Mouse (Mus musculus): ENCODE results near the gene Mapk14. TPM values are rescaled to one million over a fixed set of nuclear protein-coding genes. Genes with fewer than 3 reads are reported as not detected.
A peak's percentile ranks its signal among the peaks of the same experiment; 100 is the strongest.
"Not testable (repeated sequence)": the region's sequence is repeated elsewhere in the genome, so short reads cannot be mapped to it uniquely, and the experiment has no call there.

Mapk14 gene
- total and polyA plus RNA-seq, 2 experiments from 2014 or later = 20.4 to 33.5 TPM

- H3K27me3 ChIP-seq (ENCODE audit: insufficient read depth, low read length) = no peaks in the 10 kb centered on the region
- H3K4me3 ChIP-seq (ENCODE audit: low read depth, low read length) = no peak overlapping the region
- TF ChIP-seq CTCF (IDR thresholded peaks at IDR 0.05; ENCODE audit: low read depth) = no peak
- no peak overlapping the region for H3K4me2 ChIP-seq (ENCODE audit: low read depth)
- peaks cover 31% of the 10 kb centered on the region for H3K36me3 ChIP-seq (ENCODE audit: insufficient read depth)
- H3K4me1 ChIP-seq (ENCODE audit: insufficient read depth) = no peaks in the 10 kb centered on the region
- no peaks in the 10 kb centered on the region for H3K9me3 ChIP-seq (ENCODE audit: low read length)
- 95% methylated on average over 3 of the region's 3 CpGs for whole genome bisulfite sequencing
- DNase-seq (no peak), ATAC-seq (no peak)
- H3K9ac ChIP-seq = no peak overlapping the region
- no peak overlapping the region for H3K27ac ChIP-seq (ENCODE audit: low read depth, low read length)
Observed at GRCm38 (mm10) chr17:28714006-28714405, 22.9 kb downstream of the Mapk14 start.

- DNase-seq (no peak), ATAC-seq (peak; percentile 27; the same call in 1 of the 2 replicates)
- WGBS = 71% methylated on average over 7 of the region's 7 CpGs
- H3K9ac ChIP-seq = no peak overlapping the region
- peaks cover 42% of the 10 kb centered on the region for H3K36me3 ChIP-seq (ENCODE audit: insufficient read depth)
- no peaks in the 10 kb centered on the region for H3K9me3 ChIP-seq (ENCODE audit: low read length)
- H3K4me2 ChIP-seq (ENCODE audit: low read depth) = no peak overlapping the region
- no peak for TF ChIP-seq CTCF (IDR thresholded peaks at IDR 0.05; ENCODE audit: low read depth)
- H3K27me3 ChIP-seq (ENCODE audit: insufficient read depth, low read length) = no peaks in the 10 kb centered on the region
- no peak overlapping the region for H3K27ac ChIP-seq (ENCODE audit: low read depth, low read length)
- no peak overlapping the region for H3K4me3 ChIP-seq (ENCODE audit: low read depth, low read length)
- no peaks in the 10 kb centered on the region for H3K4me1 ChIP-seq (ENCODE audit: insufficient read depth)
Observed at GRCm38 (mm10) chr17:28715832-28716548, 24.9 kb downstream of the Mapk14 start.

DNA sequence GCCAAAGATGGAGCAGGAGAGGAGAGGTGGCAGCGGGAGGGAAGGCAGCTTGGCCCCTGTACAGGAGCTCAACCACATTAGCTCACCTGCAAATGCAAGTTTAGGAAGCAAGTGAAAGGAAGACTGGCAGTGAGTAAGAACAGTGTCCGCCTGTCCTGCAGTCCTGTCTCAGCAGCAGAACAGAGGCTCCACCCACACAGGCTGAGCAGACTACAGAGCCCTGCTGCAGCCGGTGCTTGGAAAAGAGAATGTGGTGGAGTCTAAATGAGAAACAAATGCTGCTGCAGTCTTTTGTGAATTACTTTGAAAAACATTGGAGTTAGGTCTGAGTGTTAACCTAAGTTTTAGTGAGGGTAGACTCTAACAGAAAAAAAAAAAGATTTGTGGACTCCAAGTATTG lies 26.4 kb downstream of the Mapk14 start:
- TF ChIP-seq CTCF (IDR thresholded peaks at IDR 0.05; ENCODE audit: low read depth) = no peak
- ATAC-seq = no peak
- no peak overlapping the region for H3K4me2 ChIP-seq (ENCODE audit: low read depth)
- H3K4me1 ChIP-seq (ENCODE audit: insufficient read depth) = no peaks in the 10 kb centered on the region
- WGBS = 74% methylated on average over 3 of the region's 3 CpGs
- no peak overlapping the region for H3K9ac ChIP-seq
- no peak overlapping the region for H3K4me3 ChIP-seq (ENCODE audit: low read depth, low read length)
- peaks cover 42% of the 10 kb centered on the region for H3K36me3 ChIP-seq (ENCODE audit: insufficient read depth)
- H3K9me3 ChIP-seq (ENCODE audit: low read length) = no peaks in the 10 kb centered on the region
- H3K27me3 ChIP-seq (ENCODE audit: insufficient read depth, low read length) = no peaks in the 10 kb centered on the region
- no peak for DNase-seq
- no peak overlapping the region for H3K27ac ChIP-seq (ENCODE audit: low read depth, low read length)

DNA sequence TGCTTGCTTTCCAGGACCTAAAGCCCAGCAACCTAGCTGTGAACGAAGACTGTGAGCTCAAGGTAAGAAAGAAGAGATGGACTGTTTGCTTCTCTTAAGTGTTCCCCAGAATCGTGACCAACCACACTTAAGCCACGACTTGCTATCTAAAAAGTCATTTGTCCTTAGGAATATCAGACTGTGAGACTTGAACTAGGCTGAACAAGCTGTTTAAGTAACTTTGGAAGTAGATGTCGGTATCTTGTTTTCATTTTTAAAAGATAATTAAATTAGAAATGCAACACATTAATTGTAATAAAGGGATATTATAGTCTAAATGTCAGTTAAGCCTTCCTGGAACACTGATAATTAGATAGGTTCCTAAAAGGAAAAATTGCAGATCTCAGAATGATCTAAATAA lies 34.7 kb downstream of the Mapk14 start, which contains the start of gene AC170998.1:
Gene AC170998.1 (plus strand): TSS at position 301 of the 400 bp plus-strand sequence.
- ATAC-seq (no peak), DNase-seq (no peak)
- H3K4me3 ChIP-seq (ENCODE audit: low read depth, low read length) = no peak within 1 kb of the TSS
- no peak within 1 kb of the TSS for H3K27ac ChIP-seq (ENCODE audit: low read depth, low read length)
- no peak within 1 kb of the TSS for H3K4me2 ChIP-seq (ENCODE audit: low read depth)
- H3K36me3 ChIP-seq (ENCODE audit: insufficient read depth) = peaks cover 45% of the 10 kb centered on the region
- H3K27me3 ChIP-seq (ENCODE audit: insufficient read depth, low read length) = no peaks in the 10 kb centered on the region
- no peaks in the 10 kb centered on the region for H3K4me1 ChIP-seq (ENCODE audit: insufficient read depth)
- 95% methylated on average over 4 of the region's 4 CpGs for WGBS
- no peak for TF ChIP-seq CTCF (IDR thresholded peaks at IDR 0.05; ENCODE audit: low read depth)
- H3K9ac ChIP-seq = no peak within 1 kb of the TSS
- H3K9me3 ChIP-seq (ENCODE audit: low read length) = no peaks in the 10 kb centered on the region

DNA sequence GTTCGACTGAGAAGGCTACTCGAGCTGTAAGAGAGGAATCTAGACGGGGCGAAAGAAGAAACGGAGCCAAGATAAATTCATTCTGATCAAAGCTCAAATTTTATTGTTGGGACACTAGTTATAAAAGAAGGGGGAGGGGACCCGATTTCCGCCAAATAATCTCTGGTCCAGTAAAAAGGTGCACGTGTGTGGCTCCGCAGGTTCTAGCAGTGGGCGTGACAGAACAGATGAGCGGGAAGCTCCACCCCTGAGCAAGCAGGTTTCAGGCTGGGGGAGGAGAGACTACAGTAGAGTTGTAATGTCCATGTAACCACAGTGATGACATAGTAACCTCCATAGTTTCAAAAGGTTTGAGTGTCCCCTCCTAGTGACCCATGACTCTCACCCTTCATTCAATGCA lies 36.4 kb downstream of the Mapk14 start:
- H3K27ac ChIP-seq (ENCODE audit: low read depth, low read length); H3K9ac ChIP-seq; H3K4me2 ChIP-seq (ENCODE audit: low read depth); DNase-seq; H3K9me3 ChIP-seq (ENCODE audit: low read length); H3K4me1 ChIP-seq (ENCODE audit: insufficient read depth); ATAC-seq; H3K27me3 ChIP-seq (ENCODE audit: insufficient read depth, low read length); H3K4me3 ChIP-seq (ENCODE audit: low read depth, low read length): not testable (repeated sequence)
- 91% methylated on average over 11 of the region's 11 CpGs for WGBS
- H3K36me3 ChIP-seq (ENCODE audit: insufficient read depth) = peaks cover 53% of the 10 kb centered on the region

DNA sequence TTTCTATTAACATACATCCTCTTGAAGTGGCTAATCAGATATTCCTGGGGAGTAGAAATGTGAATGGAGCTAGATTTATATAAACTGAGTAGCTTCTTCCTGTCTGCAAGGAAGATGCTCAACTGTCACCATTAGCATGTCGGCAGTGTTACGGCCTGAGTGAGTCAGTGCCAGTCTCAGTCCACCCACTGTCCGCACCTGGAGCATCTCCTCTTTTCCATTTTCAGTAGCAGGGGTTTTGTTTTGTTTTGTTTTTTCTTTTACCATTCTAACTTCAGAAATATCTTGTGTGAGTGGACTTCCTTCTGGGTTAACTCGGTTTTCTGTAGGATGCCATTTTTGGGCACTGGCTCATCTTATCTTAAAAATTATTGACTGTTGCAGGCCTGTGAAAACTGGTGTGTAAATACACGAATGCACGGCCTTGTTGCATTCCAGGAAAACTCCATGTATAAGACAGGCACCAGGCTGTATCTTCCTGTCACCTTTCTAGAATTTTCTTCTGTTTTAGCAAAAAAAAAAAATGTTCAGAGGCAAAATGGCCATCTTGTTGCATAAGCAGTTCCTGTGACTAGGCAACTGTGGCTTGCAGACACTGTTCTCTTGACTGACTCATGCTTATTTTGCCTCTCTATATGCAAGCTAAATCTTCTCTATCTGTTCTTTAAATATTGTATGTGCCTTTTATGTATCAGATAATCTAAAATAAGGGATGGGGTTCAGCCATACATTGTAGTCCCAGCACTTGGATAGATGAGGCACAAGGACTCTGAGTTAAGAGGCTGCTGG lies 44.4 kb downstream of the Mapk14 start:
- no peak for ATAC-seq
- Histone ChIP-seq H3K4me1 (ENCODE audit: insufficient read depth) (no peaks in the 10 kb centered on the region), H3K27me3 (ENCODE audit: insufficient read depth, low read length) (no peaks in the 10 kb centered on the region), H3K9ac (no peak overlapping the region), H3K36me3 (ENCODE audit: insufficient read depth) (peaks cover 31% of the 10 kb centered on the region), H3K4me3 (ENCODE audit: low read depth, low read length) (no peak overlapping the region), H3K9me3 (ENCODE audit: low read length) (no peaks in the 10 kb centered on the region), H3K27ac (ENCODE audit: low read depth, low read length) (no peak overlapping the region), H3K4me2 (ENCODE audit: low read depth) (no peak overlapping the region)
- WGBS = 95% methylated on average over 6 of the region's 6 CpGs
- no peak for DNase-seq
- TF ChIP-seq CTCF (IDR thresholded peaks at IDR 0.05; ENCODE audit: low read depth) = no peak

DNA sequence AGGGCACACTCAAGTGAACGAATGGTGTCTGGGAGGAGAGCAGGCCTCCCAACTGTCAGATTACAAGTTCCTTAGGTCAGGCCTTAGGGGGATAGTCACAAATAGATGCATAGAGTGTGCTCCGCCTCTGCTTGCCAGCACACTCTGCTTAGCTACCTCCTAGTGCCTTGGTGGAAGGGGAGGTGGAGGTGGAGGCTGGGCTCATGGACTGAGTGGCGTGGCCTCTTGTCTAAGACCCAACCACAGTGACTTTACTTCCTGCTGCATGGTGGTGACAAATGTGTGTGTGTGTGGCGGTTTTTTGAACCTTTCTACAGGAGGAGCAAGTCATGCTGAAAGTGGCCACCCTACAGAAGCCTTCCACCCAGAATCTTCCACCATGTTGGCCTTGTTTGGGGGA lies 45.4 kb downstream of the Mapk14 start:
- H3K4me1 ChIP-seq (ENCODE audit: insufficient read depth) = no peaks in the 10 kb centered on the region
- no peaks in the 10 kb centered on the region for H3K9me3 ChIP-seq (ENCODE audit: low read length)
- H3K27ac ChIP-seq (ENCODE audit: low read depth, low read length) = no peak overlapping the region
- DNase-seq (no peak), ATAC-seq (no peak)
- 89% methylated on average over 4 of the region's 4 CpGs for WGBS
- no peak overlapping the region for H3K9ac ChIP-seq
- no peaks in the 10 kb centered on the region for H3K27me3 ChIP-seq (ENCODE audit: insufficient read depth, low read length)
- no peak overlapping the region for H3K4me2 ChIP-seq (ENCODE audit: low read depth)
- H3K36me3 ChIP-seq (ENCODE audit: insufficient read depth) = peaks cover 25% of the 10 kb centered on the region
- H3K4me3 ChIP-seq (ENCODE audit: low read depth, low read length) = no peak overlapping the region
- TF ChIP-seq CTCF (IDR thresholded peaks at IDR 0.05; ENCODE audit: low read depth) = no peak

All from forebrain, postnatal 0 days (tissue).